Mouse (Mus musculus): ENCODE measurements around the gene Mxd4. TPM values are rescaled to one million over a fixed set of nuclear protein-coding genes. Genes with fewer than 3 reads are reported as not detected.

The Mxd4 gene
- polyA plus RNA-seq, 1 experiment from 2014 or later: 41.1 TPM

- Histone ChIP-seq H3K4me1 (peaks cover 50% of the 10 kb centered on the region), H3K9ac (0 out of 2 replicates have a peak overlapping the region, but pooled peaks have one; percentile 36)
These were observed 3.5 kb downstream of the Mxd4 start for GRCm38 (mm10) chr5:34183976-34184375.

GRCm38 (mm10) chr5:34183156-34183880 is 4.2 kb downstream of the Mxd4 start:
- Histone ChIP-seq H3K9ac (no peak overlapping the region), H3K9me3 (no peaks in the 10 kb centered on the region), H3K4me1 (peaks cover 44% of the 10 kb centered on the region), H3K4me3 (no peak overlapping the region), H3K4me2 (no peak overlapping the region), H3K27ac (no peak overlapping the region), H3K27me3 (no peaks in the 10 kb centered on the region), H3K36me3 (peaks cover 50% of the 10 kb centered on the region)
- WGBS: 66% methylated on average over 5 of the region's 5 CpGs
- no peak for ATAC-seq (ENCODE audit: insufficient number of reproducible peaks, insufficient read depth, low FRiP score, low TSS enrichment, low read depth)

More at GRCm38 (mm10) chr5:34183976-34184375, 3.5 kb downstream of the Mxd4 start:
- peaks cover 43% of the 10 kb centered on the region for H3K36me3 ChIP-seq
- no peak overlapping the region for H3K4me3 ChIP-seq
- H3K4me2 ChIP-seq: no peak overlapping the region
- no peaks in the 10 kb centered on the region for H3K9me3 ChIP-seq
- ATAC-seq (ENCODE audit: insufficient number of reproducible peaks, insufficient read depth, low FRiP score, low TSS enrichment, low read depth): no peak
- no peaks in the 10 kb centered on the region for H3K27me3 ChIP-seq
- 89% methylated on average over 3 of the region's 3 CpGs for WGBS
- no peak overlapping the region for H3K27ac ChIP-seq

GRCm38 (mm10) chr5:34182486-34182885 is 5.0 kb downstream of the Mxd4 start:
- Histone ChIP-seq H3K9ac (no peak overlapping the region), H3K27me3 (no peaks in the 10 kb centered on the region), H3K9me3 (no peaks in the 10 kb centered on the region), H3K4me2 (no peak overlapping the region), H3K4me3 (no peak overlapping the region), H3K27ac (no peak overlapping the region), H3K36me3 (peaks cover 56% of the 10 kb centered on the region), H3K4me1 (peaks cover 41% of the 10 kb centered on the region)
- 83% methylated on average over 3 of the region's 3 CpGs for WGBS
- ATAC-seq (ENCODE audit: insufficient number of reproducible peaks, insufficient read depth, low FRiP score, low TSS enrichment, low read depth): no peak

- H3K9me3 ChIP-seq: no peaks in the 10 kb centered on the region
- 94% methylated on average over 4 of the region's 4 CpGs for WGBS
- H3K36me3 ChIP-seq: peaks cover 79% of the 10 kb centered on the region
- no peak overlapping the region for H3K4me3 ChIP-seq
- H3K27ac ChIP-seq: no peak overlapping the region
- H3K4me2 ChIP-seq: no peak overlapping the region
- no peak overlapping the region for H3K9ac ChIP-seq
- 0 out of 2 replicates have a peak, but pooled peaks cover 2% of the 10 kb centered on the region for H3K4me1 ChIP-seq
- H3K27me3 ChIP-seq: no peaks in the 10 kb centered on the region
- no peak for ATAC-seq (ENCODE audit: insufficient number of reproducible peaks, insufficient read depth, low FRiP score, low TSS enrichment, low read depth)
These were observed 9.7 kb downstream of the Mxd4 start for GRCm38 (mm10) chr5:34177821-34178220.

GRCm38 (mm10) chr5:34177091-34177490 is 10.4 kb downstream of the Mxd4 start:
- no peaks in the 10 kb centered on the region for H3K27me3 ChIP-seq
- WGBS: 100% methylated on average over 2 of the region's 2 CpGs
- H3K9ac ChIP-seq: no peak overlapping the region
- H3K36me3 ChIP-seq: peaks cover 75% of the 10 kb centered on the region
- no peaks in the 10 kb centered on the region for H3K9me3 ChIP-seq
- ATAC-seq (ENCODE audit: insufficient number of reproducible peaks, insufficient read depth, low FRiP score, low TSS enrichment, low read depth): no peak
- no peak overlapping the region for H3K4me2 ChIP-seq
- no peak overlapping the region for H3K4me3 ChIP-seq
- H3K4me1 ChIP-seq: no peaks in the 10 kb centered on the region
- H3K27ac ChIP-seq: no peak overlapping the region

- Histone ChIP-seq H3K4me3 (no peak overlapping the region), H3K4me2 (no peak overlapping the region), H3K4me1 (no peaks in the 10 kb centered on the region), H3K36me3 (peaks cover 72% of the 10 kb centered on the region), H3K9ac (no peak overlapping the region), H3K27ac (no peak overlapping the region), H3K27me3 (no peaks in the 10 kb centered on the region), H3K9me3 (no peaks in the 10 kb centered on the region)
- WGBS: 70% methylated on average over 10 of the region's 10 CpGs
- ATAC-seq (ENCODE audit: insufficient number of reproducible peaks, insufficient read depth, low FRiP score, low TSS enrichment, low read depth): no peak
These were observed 10.8 kb downstream of the Mxd4 start for GRCm38 (mm10) chr5:34176691-34177090.

- Histone ChIP-seq H3K4me3 (no peak overlapping the region), H3K27ac (no peak overlapping the region), H3K27me3 (no peaks in the 10 kb centered on the region), H3K4me2 (no peak overlapping the region), H3K9me3 (no peaks in the 10 kb centered on the region), H3K4me1 (peaks cover 5% of the 10 kb centered on the region; the same call in 1 of the 2 replicates), H3K36me3 (peaks cover 64% of the 10 kb centered on the region), H3K9ac (no peak overlapping the region)
- 28% methylated on average over 5 of the region's 5 CpGs for WGBS
- no peak for ATAC-seq (ENCODE audit: insufficient number of reproducible peaks, insufficient read depth, low FRiP score, low TSS enrichment, low read depth)
These were observed 12.2 kb downstream of the Mxd4 start for GRCm38 (mm10) chr5:34175403-34175694.

- no peak overlapping the region for H3K4me2 ChIP-seq
- H3K9ac ChIP-seq: no peak overlapping the region
- H3K9me3 ChIP-seq: no peaks in the 10 kb centered on the region
- no peaks in the 10 kb centered on the region for H3K27me3 ChIP-seq
- H3K27ac ChIP-seq: no peak overlapping the region
- 70% methylated on average over 5 of the region's 5 CpGs for WGBS
- ATAC-seq (ENCODE audit: insufficient number of reproducible peaks, insufficient read depth, low FRiP score, low TSS enrichment, low read depth): no peak
- no peak overlapping the region for H3K4me3 ChIP-seq
- H3K4me1 ChIP-seq: peaks cover 8% of the 10 kb centered on the region
- peaks cover 58% of the 10 kb centered on the region for H3K36me3 ChIP-seq
These were observed 12.7 kb downstream of the Mxd4 start for GRCm38 (mm10) chr5:34174550-34175402.

GRCm38 (mm10) chr5:34174021-34174420 is 13.5 kb downstream of the Mxd4 start:
- Histone ChIP-seq H3K36me3 (peaks cover 57% of the 10 kb centered on the region), H3K9ac (no peak overlapping the region), H3K27me3 (no peaks in the 10 kb centered on the region), H3K9me3 (no peaks in the 10 kb centered on the region), H3K4me3 (no peak overlapping the region), H3K27ac (no peak overlapping the region), H3K4me2 (no peak overlapping the region), H3K4me1 (peaks cover 10% of the 10 kb centered on the region)
- no peak for ATAC-seq (ENCODE audit: insufficient number of reproducible peaks, insufficient read depth, low FRiP score, low TSS enrichment, low read depth)
- 82% methylated on average over 2 of the region's 2 CpGs for WGBS

- peak overlapping the region; percentile 71 for H3K27ac ChIP-seq
These were observed 16.8 kb downstream of the Mxd4 start for GRCm38 (mm10) chr5:34170726-34171125.

GRCm38 (mm10) chr5:34169954-34170353 is 17.6 kb downstream of the Mxd4 start:
- Histone ChIP-seq H3K4me2 (peak overlapping the region; percentile 68), H3K27ac (peak overlapping the region; percentile 90), H3K9me3 (no peaks in the 10 kb centered on the region), H3K4me3 (peak overlapping the region; percentile 83), H3K9ac (peak overlapping the region; percentile 90), H3K36me3 (peaks cover 22% of the 10 kb centered on the region), H3K27me3 (no peaks in the 10 kb centered on the region), H3K4me1 (peaks cover 26% of the 10 kb centered on the region)
- 79% methylated on average over 3 of the region's 3 CpGs for WGBS
- ATAC-seq (ENCODE audit: insufficient number of reproducible peaks, insufficient read depth, low FRiP score, low TSS enrichment, low read depth): no peak

More at GRCm38 (mm10) chr5:34170726-34171125, 16.8 kb downstream of the Mxd4 start:
- no peaks in the 10 kb centered on the region for H3K9me3 ChIP-seq
- WGBS: 56% methylated on average over 4 of the region's 4 CpGs
- no peaks in the 10 kb centered on the region for H3K27me3 ChIP-seq
- no peak overlapping the region for H3K4me2 ChIP-seq
- no peak overlapping the region for H3K9ac ChIP-seq
- H3K4me1 ChIP-seq: peaks cover 21% of the 10 kb centered on the region
- no peak for ATAC-seq (ENCODE audit: insufficient number of reproducible peaks, insufficient read depth, low FRiP score, low TSS enrichment, low read depth)
- peaks cover 27% of the 10 kb centered on the region for H3K36me3 ChIP-seq
- H3K4me3 ChIP-seq: no peak overlapping the region

Data from embryonic facial prominence, embryonic 13.5 days (tissue).